Mouse (Mus musculus): ENCODE measurements around the gene Pnn. TPM values are rescaled to one million over a fixed set of nuclear protein-coding genes. Genes with fewer than 3 reads are reported as not detected.

The Pnn gene
- polyA plus RNA-seq, 1 experiment from 2014 or later: 28.9 TPM

DNA sequence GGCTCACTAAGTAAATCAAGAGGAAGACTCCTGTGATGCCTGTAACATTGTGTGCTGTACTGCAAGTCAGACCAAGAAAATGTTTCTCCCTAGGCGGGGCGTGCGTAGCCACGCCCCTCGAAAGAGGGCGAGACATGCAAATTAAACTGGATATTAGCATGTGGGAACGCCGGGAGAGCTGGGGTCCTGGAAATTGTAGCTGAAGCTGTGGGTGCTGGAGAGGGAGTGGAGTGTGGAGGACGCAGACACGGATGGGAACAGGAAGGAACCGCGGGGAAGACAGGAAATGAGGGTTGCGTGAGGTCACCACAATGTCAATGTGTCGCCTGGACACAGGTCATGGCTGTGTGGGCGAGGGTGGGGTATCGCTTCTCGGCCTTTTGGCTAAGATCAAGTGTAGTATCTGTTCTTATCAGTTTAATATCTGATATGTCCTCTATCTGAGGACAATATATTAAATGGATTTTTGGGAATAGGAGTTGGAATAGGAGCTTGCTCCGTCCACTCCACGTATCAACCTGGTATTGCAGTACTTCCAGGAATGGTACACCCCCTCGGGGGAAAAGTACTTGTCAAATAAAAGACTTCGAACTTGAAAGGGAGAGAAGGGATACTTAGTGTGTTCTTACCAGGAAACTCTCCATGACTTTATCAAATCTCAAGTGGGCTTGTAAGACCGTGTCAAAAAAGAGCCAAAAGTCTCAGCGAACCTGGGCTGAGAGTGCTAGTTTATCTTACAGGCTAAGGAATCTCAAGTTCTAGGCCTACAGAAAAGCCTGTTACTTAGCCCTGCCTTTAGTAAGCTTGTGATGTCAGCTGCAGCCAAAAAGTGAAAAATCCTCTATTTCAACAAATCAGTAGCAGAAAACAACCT, 26.5 kb upstream of the Pnn start:
- peak overlapping the region; percentile 92 for H3K27ac ChIP-seq (ENCODE audit: low read depth)
- WGBS (ENCODE audit: insufficient replicate concordance): 8% methylated on average over 23 of the region's 23 CpGs
- DNase-seq (peak; percentile 74), ATAC-seq (peak; percentile 87)
- no peaks in the 10 kb centered on the region for H3K27me3 ChIP-seq (ENCODE audit: insufficient read depth, low read length)
- peaks cover 5% of the 10 kb centered on the region; the same call in 1 of the 2 replicates for H3K4me1 ChIP-seq (ENCODE audit: insufficient read depth)
- peak overlapping the region; percentile 57 for H3K9ac ChIP-seq (replicated peaks)
- no peaks in the 10 kb centered on the region for H3K9me3 ChIP-seq (ENCODE audit: low read length)
- TF ChIP-seq EP300 (IDR thresholded peaks at IDR 0.05; ENCODE audit: low read depth) (peak; percentile 16), CTCF (IDR thresholded peaks at IDR 0.05; ENCODE audit: low read depth) (no peak)
- peak overlapping the region; percentile 21 for H3K4me3 ChIP-seq (ENCODE audit: low read depth, low read length)
- peaks cover 22% of the 10 kb centered on the region for H3K36me3 ChIP-seq (replicated peaks; ENCODE audit: insufficient read depth, low read length)
- H3K4me2 ChIP-seq (ENCODE audit: low read depth, low read length): peak overlapping the region; percentile 64

GRCm38 (mm10) chr12:59040851-59041250, 25.8 kb upstream of the Pnn start:
- Histone ChIP-seq H3K4me3 (ENCODE audit: low read depth, low read length) (no peak overlapping the region), H3K27ac (ENCODE audit: low read depth) (peak overlapping the region; percentile 92; the same call in 1 of the 2 replicates), H3K27me3 (ENCODE audit: insufficient read depth, low read length) (no peaks in the 10 kb centered on the region), H3K36me3 (replicated peaks; ENCODE audit: insufficient read depth, low read length) (peaks cover 27% of the 10 kb centered on the region), H3K9ac (replicated peaks) (no peak overlapping the region), H3K4me2 (ENCODE audit: low read depth, low read length) (no peak overlapping the region), H3K4me1 (ENCODE audit: insufficient read depth) (peaks cover 5% of the 10 kb centered on the region; the same call in 1 of the 2 replicates), H3K9me3 (ENCODE audit: low read length) (no peaks in the 10 kb centered on the region)
- TF ChIP-seq EP300 (IDR thresholded peaks at IDR 0.05; ENCODE audit: low read depth) (no peak), CTCF (IDR thresholded peaks at IDR 0.05; ENCODE audit: low read depth) (no peak)
- DNase-seq (no peak), ATAC-seq (peak; percentile 53)
- WGBS (ENCODE audit: insufficient replicate concordance): 21% methylated on average over 7 of the region's 7 CpGs

DNA sequence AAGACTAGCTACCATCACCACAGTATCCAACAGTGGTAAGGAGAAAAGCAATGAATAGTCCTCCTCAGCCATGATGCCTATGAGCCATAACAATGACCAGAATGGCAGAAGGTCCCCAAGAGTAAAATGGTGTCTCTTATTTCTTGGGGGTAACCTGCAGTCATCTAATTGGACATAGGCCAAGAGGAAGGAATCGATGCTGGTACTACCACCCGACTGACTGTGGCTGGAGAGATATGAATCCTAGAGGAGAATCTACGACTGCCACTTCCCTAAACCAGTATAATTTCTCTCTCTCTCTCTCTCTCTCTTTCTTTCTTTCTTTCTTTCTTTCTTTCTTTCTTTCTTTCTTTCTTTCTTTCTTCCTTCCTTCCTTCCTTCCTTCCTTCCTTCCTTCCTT, 14.2 kb upstream of the Pnn start:
- no peak overlapping the region for H3K4me3 ChIP-seq (ENCODE audit: low read depth, low read length)
- H3K4me2 ChIP-seq (ENCODE audit: low read depth, low read length): no peak overlapping the region
- WGBS (ENCODE audit: insufficient replicate concordance): 52% methylated on average over 3 of the region's 3 CpGs
- TF ChIP-seq CTCF (IDR thresholded peaks at IDR 0.05; ENCODE audit: low read depth) (no peak), EP300 (IDR thresholded peaks at IDR 0.05; ENCODE audit: low read depth) (no peak)
- H3K36me3 ChIP-seq (replicated peaks; ENCODE audit: insufficient read depth, low read length): peaks cover 24% of the 10 kb centered on the region; the same call in 1 of the 2 replicates
- DNase-seq: no peak
- H3K27me3 ChIP-seq (ENCODE audit: insufficient read depth, low read length): no peaks in the 10 kb centered on the region
- H3K9me3 ChIP-seq (ENCODE audit: low read length): no peaks in the 10 kb centered on the region
- H3K9ac ChIP-seq (replicated peaks): no peak overlapping the region
- H3K4me1 ChIP-seq (ENCODE audit: insufficient read depth): peaks cover 13% of the 10 kb centered on the region; the same call in 1 of the 2 replicates
- no peak for ATAC-seq
- H3K27ac ChIP-seq (ENCODE audit: low read depth): no peak overlapping the region

DNA sequence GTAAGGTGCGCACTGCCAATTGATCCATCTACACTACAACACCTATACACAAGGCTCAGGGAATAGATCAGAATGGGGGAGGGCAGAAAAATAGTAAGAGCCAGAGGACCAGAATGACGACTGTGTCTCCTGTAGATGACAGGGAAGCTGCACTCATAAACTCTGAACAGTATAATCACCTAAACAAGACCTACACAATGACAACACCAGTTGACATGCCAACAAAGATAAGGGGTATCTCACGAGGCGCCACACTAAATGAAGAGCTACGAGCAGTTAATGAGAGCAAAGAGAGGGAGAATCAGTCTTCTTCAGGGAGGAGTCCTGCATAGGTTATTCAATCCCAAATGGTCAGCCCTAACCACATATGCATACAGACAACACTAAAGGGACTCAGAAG, 13.5 kb upstream of the Pnn start:
- WGBS (ENCODE audit: insufficient replicate concordance): 68% methylated on average over 5 of the region's 5 CpGs
- Histone ChIP-seq H3K4me1 (ENCODE audit: insufficient read depth) (peaks cover 15% of the 10 kb centered on the region; the same call in 1 of the 2 replicates), H3K4me2 (ENCODE audit: low read depth, low read length) (no peak overlapping the region), H3K9me3 (ENCODE audit: low read length) (no peaks in the 10 kb centered on the region), H3K27ac (ENCODE audit: low read depth) (no peak overlapping the region), H3K4me3 (ENCODE audit: low read depth, low read length) (no peak overlapping the region), H3K27me3 (ENCODE audit: insufficient read depth, low read length) (no peaks in the 10 kb centered on the region), H3K9ac (replicated peaks) (no peak overlapping the region), H3K36me3 (replicated peaks; ENCODE audit: insufficient read depth, low read length) (peaks cover 21% of the 10 kb centered on the region; the same call in 1 of the 2 replicates)
- peak; percentile 58; the same call in 1 of the 2 replicates for ATAC-seq
- TF ChIP-seq EP300 (IDR thresholded peaks at IDR 0.05; ENCODE audit: low read depth) (no peak), CTCF (IDR thresholded peaks at IDR 0.05; ENCODE audit: low read depth) (no peak)
- DNase-seq: no peak

GRCm38 (mm10) chr12:59053976-59054375, 12.7 kb upstream of the Pnn start:
- no peak for DNase-seq
- Histone ChIP-seq H3K27ac (ENCODE audit: low read depth) (no peak overlapping the region), H3K27me3 (ENCODE audit: insufficient read depth, low read length) (no peaks in the 10 kb centered on the region), H3K9ac (replicated peaks) (no peak overlapping the region), H3K36me3 (replicated peaks; ENCODE audit: insufficient read depth, low read length) (peaks cover 17% of the 10 kb centered on the region), H3K4me2 (ENCODE audit: low read depth, low read length) (no peak overlapping the region), H3K4me3 (ENCODE audit: low read depth, low read length) (no peak overlapping the region), H3K4me1 (ENCODE audit: insufficient read depth) (peaks cover 15% of the 10 kb centered on the region; the same call in 1 of the 2 replicates), H3K9me3 (ENCODE audit: low read length) (no peaks in the 10 kb centered on the region)
- no peak for TF ChIP-seq CTCF (IDR thresholded peaks at IDR 0.05; ENCODE audit: low read depth)
- TF ChIP-seq EP300 (IDR thresholded peaks at IDR 0.05; ENCODE audit: low read depth): no peak
- no peak for ATAC-seq

DNA sequence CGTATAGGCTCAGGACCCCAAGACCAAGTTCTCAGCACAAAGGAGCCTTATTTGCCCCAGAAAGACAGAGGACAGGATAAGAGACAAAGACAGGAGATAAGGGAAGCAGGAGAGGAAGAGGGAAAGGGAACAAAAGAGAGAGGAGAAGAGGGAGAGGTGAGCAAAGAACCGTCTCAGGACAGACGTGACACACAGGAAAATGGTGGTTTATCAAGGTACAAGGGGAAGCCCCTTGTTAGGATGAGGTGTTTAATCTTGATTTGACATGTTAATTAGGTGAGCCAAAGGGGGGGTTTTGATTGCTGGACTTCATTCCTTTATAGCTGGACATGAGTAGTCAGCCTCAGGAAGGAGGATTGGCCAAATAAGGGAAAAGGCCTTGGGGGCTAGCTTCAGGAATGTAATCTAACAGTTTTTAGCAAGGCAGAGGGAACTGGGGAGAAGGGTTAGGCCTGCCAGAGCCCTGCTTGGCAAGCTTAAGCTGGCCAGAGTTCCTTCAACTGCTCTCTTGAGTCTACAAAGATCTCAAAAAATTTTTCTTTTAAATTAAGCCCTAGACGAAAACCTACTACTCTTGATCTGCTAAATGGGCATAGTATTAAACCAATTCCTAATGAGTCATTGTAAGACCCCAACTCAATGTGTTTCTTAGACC, 11.4 kb upstream of the Pnn start:
- WGBS (ENCODE audit: insufficient replicate concordance): 69% methylated on average over 4 of the region's 4 CpGs
- no peaks in the 10 kb centered on the region for H3K9me3 ChIP-seq (ENCODE audit: low read length)
- DNase-seq (no peak), ATAC-seq (no peak)
- peaks cover 24% of the 10 kb centered on the region for H3K4me1 ChIP-seq (ENCODE audit: insufficient read depth)
- no peak overlapping the region for H3K4me2 ChIP-seq (ENCODE audit: low read depth, low read length)
- no peak overlapping the region for H3K4me3 ChIP-seq (ENCODE audit: low read depth, low read length)
- no peak for TF ChIP-seq CTCF (IDR thresholded peaks at IDR 0.05; ENCODE audit: low read depth)
- TF ChIP-seq EP300 (IDR thresholded peaks at IDR 0.05; ENCODE audit: low read depth): no peak
- H3K9ac ChIP-seq (replicated peaks): no peak overlapping the region
- no peaks in the 10 kb centered on the region for H3K27me3 ChIP-seq (ENCODE audit: insufficient read depth, low read length)
- H3K36me3 ChIP-seq (replicated peaks; ENCODE audit: insufficient read depth, low read length): peaks cover 11% of the 10 kb centered on the region
- no peak overlapping the region for H3K27ac ChIP-seq (ENCODE audit: low read depth)

Measured in liver, postnatal 0 days (tissue).